Mouse (Mus musculus): Measurements from ENCODE around the gene B9d1.

GRCm38 (mm10) chr11:61547710-61548109, 42.8 kb downstream of the B9d1 start:
- TF ChIP-seq HCFC1 (IDR thresholded peaks at IDR 0.05; ENCODE audit: borderline replicate concordance, insufficient read depth, low read length): no peak
- TF ChIP-seq ZNF384 (IDR thresholded peaks at IDR 0.05; ENCODE audit: low read depth, low read length): no peak
- no peak for TF ChIP-seq ZC3H11A (IDR thresholded peaks at IDR 0.05; ENCODE audit: borderline replicate concordance, low read depth, low read length)
- TF ChIP-seq CHD2 (IDR thresholded peaks at IDR 0.05; ENCODE audit: low read depth, low read length): no peak

All from ES-E14 (cell line).